Mouse (Mus musculus) heart, postnatal 0 days (tissue): ENCODE results near the gene Tent5b. TPM values are rescaled to one million over a fixed set of nuclear protein-coding genes. Genes with fewer than 3 reads are reported as not detected.

ENCODE experiments used
- ATAC-seq: fragments of 200-750 bp; cut with Nextera tagmentation; 2 replicates; pipeline ENCODE4 v1.8.0; 2017; ENCODE audit warnings: low read depth, moderate number of reproducible peaks, moderate library complexity; ENCODE audit not compliant: insufficient read depth
- DNase-seq: peaks from one replicate; pipeline ENCODE4 v3.0.0-alpha.2; 2016; ENCODE audit warnings: low spot score
- H3K27ac ChIP-seq: fragments of 300-500 bp; sonication (generic); 2 replicates; pipeline ENCODE4 v1.5.1; 2014; ENCODE audit warnings: low read depth, mild to moderate bottlenecking
- H3K27me3 ChIP-seq: fragments of 300-500 bp; sonication (generic); 2 replicates; pipeline ENCODE4 v1.6.1; 2014; ENCODE audit warnings: low read length, mixed read lengths; ENCODE audit not compliant: control insufficient read depth, insufficient read depth
- H3K36me3 ChIP-seq: fragments of 300-500 bp; sonication (generic); replicated peaks from 2 replicates; pipeline ENCODE4 v1.6.1; 2014; ENCODE audit warnings: low read length, mixed read lengths; ENCODE audit not compliant: control insufficient read depth, insufficient read depth
- H3K4me1 ChIP-seq: fragments of 300-500 bp; sonication (generic); 2 replicates; pipeline ENCODE4 v1.6.1; 2014; ENCODE audit warnings: antibody characterized with exemption; ENCODE audit not compliant: control insufficient read depth, insufficient read depth
- H3K4me2 ChIP-seq: fragments of 300-500 bp; sonication (generic); 2 replicates; pipeline ENCODE4 v1.6.1; 2014; ENCODE audit warnings: low read depth, mild to moderate bottlenecking, low read length, moderate library complexity
- H3K4me3 ChIP-seq: fragments of 300-500 bp; sonication (generic); 2 replicates; pipeline ENCODE4 v1.5.1; 2014; ENCODE audit warnings: low read depth, low read length
- H3K9ac ChIP-seq: fragments of 300-500 bp; sonication (generic); replicated peaks from 2 replicates; pipeline ENCODE4 v1.6.1; 2014; ENCODE audit warnings: low read depth, low read length, mixed read lengths
- H3K9me3 ChIP-seq: fragments of 300-500 bp; sonication (generic); replicated peaks from 2 replicates; pipeline ENCODE4 v1.6.1; 2016; ENCODE audit warnings: low read length; ENCODE audit not compliant: control insufficient read depth
- CTCF ChIP-seq: IDR thresholded peaks from 2 replicates; pipeline ENCODE4 v1.5.1; 2016; ENCODE audit warnings: antibody characterized with exemption, control low read depth, low read depth
- EP300 ChIP-seq: IDR thresholded peaks from 2 replicates; pipeline ENCODE4 v1.6.1; 2016; ENCODE audit warnings: antibody characterized with exemption, low read depth
- WGBS: fragments of 180-500 bp; shearing (Covaris S2); extraction: QIAGEN DNeasy Blood & Tissue Kit; methylation state at CpG from one replicate; pipeline ENCODE4 v1.1.7; 2014; 5-methylcytosine and 5-hydroxymethylcytosine counted together
- polyA plus RNA-seq: library from polyadenylated mRNA; unstranded; fragments of >200 nt; fragmentation: Nextera tagmentation; extraction: Ambion mirVana; gene quantifications from 2 replicates; pipeline ENCODE4 v1.2.1, GENCODE M21; 2015
- total RNA-seq: library from RNA; depleted of rRNA; stranded (reverse); fragments of >200 nt; gene quantifications from 2 replicates; pipeline ENCODE4 v1.2.3, GENCODE M21; 2014; ENCODE audit warnings: low replicate concordance

The Tent5b gene
- total and polyA plus RNA-seq, 2 experiments from 2014 or later: 1.4 to 33.3 TPM

GRCm38 (mm10) chr4:133460796-133461325, 19.1 kb upstream of the Tent5b start:
- Histone ChIP-seq H3K9ac (no peak overlapping the region), H3K27me3 (no peaks in the 10 kb centered on the region), H3K27ac (no peak overlapping the region), H3K9me3 (no peaks in the 10 kb centered on the region), H3K4me1 (peaks cover 21% of the 10 kb centered on the region), H3K4me3 (no peak overlapping the region), H3K36me3 (no peaks in the 10 kb centered on the region), H3K4me2 (no peak overlapping the region)
- no peak for TF ChIP-seq CTCF
- TF ChIP-seq EP300: no peak
- DNase-seq: no peak
- ATAC-seq: no peak
- WGBS: 61% methylated on average over 5 of the region's 5 CpGs

GRCm38 (mm10) chr4:133461362-133461761, 18.6 kb upstream of the Tent5b start:
- Histone ChIP-seq H3K9ac (no peak overlapping the region), H3K9me3 (no peaks in the 10 kb centered on the region), H3K4me3 (no peak overlapping the region), H3K4me1 (peaks cover 21% of the 10 kb centered on the region), H3K36me3 (no peaks in the 10 kb centered on the region), H3K27me3 (no peaks in the 10 kb centered on the region), H3K4me2 (no peak overlapping the region), H3K27ac (no peak overlapping the region)
- no peak for DNase-seq
- 71% methylated on average over 4 of the region's 4 CpGs for WGBS
- TF ChIP-seq EP300: no peak
- TF ChIP-seq CTCF: no peak
- ATAC-seq: no peak

DNA sequence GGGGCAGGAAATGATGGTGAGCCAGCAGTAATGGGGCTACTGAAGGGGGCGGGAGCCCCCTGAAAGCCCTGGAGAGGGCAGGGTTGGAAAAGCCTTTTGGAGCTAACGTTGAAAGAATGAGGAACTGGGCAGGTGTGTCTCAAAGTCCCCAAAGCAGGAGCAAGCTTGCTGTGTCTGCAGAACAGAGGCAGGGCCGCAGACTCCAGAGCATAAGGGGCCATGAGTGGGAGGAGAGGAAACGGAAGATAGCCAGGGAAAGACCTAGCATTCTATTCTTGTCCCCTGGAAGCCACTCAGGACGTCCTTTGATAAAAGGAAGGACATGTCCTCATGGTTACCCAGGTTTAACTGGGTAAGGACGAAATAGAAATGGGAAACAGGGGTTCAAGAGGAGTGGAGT, 16.7 kb upstream of the Tent5b start:
- H3K9me3 ChIP-seq: no peaks in the 10 kb centered on the region
- 17% methylated on average over 6 of the region's 6 CpGs for WGBS
- no peak overlapping the region for H3K4me3 ChIP-seq
- H3K4me2 ChIP-seq: no peak overlapping the region
- 0 out of 2 replicates have a peak overlapping the region, but pooled peaks have one; percentile 21 for H3K9ac ChIP-seq
- H3K4me1 ChIP-seq: peaks cover 24% of the 10 kb centered on the region
- H3K36me3 ChIP-seq: no peaks in the 10 kb centered on the region
- no peaks in the 10 kb centered on the region for H3K27me3 ChIP-seq
- TF ChIP-seq EP300 (no peak), CTCF (no peak)
- H3K27ac ChIP-seq: peak overlapping the region; percentile 84
- ATAC-seq: peak; percentile 51
- DNase-seq: peak; percentile 69

- DNase-seq (peak; percentile 82), ATAC-seq (peak; percentile 87)
- Histone ChIP-seq H3K4me3 (peak overlapping the region; percentile 46), H3K27ac (no peak overlapping the region), H3K9me3 (peaks cover 5% of the 10 kb centered on the region; the same call in 1 of the 2 replicates), H3K9ac (peak overlapping the region; percentile 41; the same call in 1 of the 2 replicates), H3K27me3 (no peaks in the 10 kb centered on the region), H3K4me2 (peak overlapping the region; percentile 68), H3K36me3 (no peaks in the 10 kb centered on the region), H3K4me1 (peaks cover 10% of the 10 kb centered on the region)
- TF ChIP-seq EP300 (no peak), CTCF (no peak)
- 1% methylated on average over 27 of the region's 27 CpGs for WGBS
Observed at GRCm38 (mm10) chr4:133468080-133468479, 11.9 kb upstream of the Tent5b start.

- DNase-seq: no peak
- no peak overlapping the region for H3K9ac ChIP-seq
- no peaks in the 10 kb centered on the region for H3K27me3 ChIP-seq
- peak overlapping the region; percentile 34 for H3K4me2 ChIP-seq
- peaks cover 5% of the 10 kb centered on the region; the same call in 1 of the 2 replicates for H3K9me3 ChIP-seq
- 25% methylated on average over 12 of the region's 12 CpGs for WGBS
- H3K27ac ChIP-seq: no peak overlapping the region
- no peak for ATAC-seq
- H3K36me3 ChIP-seq: no peaks in the 10 kb centered on the region
- TF ChIP-seq CTCF (no peak), EP300 (no peak)
- no peak overlapping the region for H3K4me3 ChIP-seq
- H3K4me1 ChIP-seq: peaks cover 3% of the 10 kb centered on the region
Observed at GRCm38 (mm10) chr4:133469122-133469521, 10.8 kb upstream of the Tent5b start.
